Mouse (Mus musculus) right cerebral cortex, postnatal 4 days (tissue): ENCODE data around the gene Sh3bgrl2.
"Not testable (repeated sequence)": the region's sequence is repeated elsewhere in the genome, so short reads cannot be mapped to it uniquely, and the experiment has no call there.

Source experiments
- DNase-seq: peaks from one replicate; pipeline ENCODE4 v3.0.0-alpha.2; 2022

Gene Sh3bgrl2

DNA sequence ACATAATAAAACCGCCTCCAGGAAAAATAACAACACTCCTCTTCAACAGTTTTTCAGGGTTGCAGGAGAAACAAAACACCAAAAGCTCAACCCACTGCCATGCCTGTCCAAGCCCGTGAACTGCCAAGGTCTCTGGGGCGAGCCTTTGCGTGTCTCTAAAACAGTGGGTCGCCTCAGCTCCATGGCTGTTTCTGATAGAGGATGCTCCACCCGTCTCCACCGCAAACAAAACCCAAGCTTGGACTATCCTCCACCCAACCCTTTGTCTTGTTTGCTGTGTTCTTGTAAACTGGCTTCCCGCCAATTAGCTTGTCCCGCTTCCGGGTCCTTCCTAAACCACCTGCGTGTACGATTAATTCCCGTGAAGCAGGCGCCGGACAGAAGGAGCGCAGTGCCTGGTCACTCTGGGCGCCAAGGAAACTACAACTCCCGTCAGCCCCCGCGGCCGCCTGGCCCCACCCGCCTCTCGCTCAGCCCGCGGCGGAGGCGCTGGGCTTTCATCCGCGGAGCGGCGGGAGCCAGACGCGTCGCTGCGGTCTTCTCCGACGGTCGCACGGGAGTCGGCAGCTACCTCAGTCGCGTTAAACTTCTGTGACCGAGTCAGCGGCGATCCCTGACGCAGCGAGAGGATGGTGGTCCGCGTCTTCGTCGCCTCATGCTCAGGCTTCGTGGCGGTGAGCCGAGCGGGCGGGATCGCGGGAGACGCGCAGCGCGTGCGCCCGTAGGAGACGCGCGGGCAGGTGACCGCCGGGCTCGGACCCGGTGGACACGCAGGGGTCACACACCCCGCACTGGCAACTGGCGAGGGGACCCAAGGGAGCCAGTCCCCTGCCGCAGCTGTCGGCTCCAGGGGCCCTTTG is at the start of gene Sh3bgrl2:
Gene Sh3bgrl2 (plus strand): TSS at position 498 of the 860 bp plus-strand sequence.
- DNase-seq = peak; percentile 81

- DNase-seq = not testable (repeated sequence)
Observed at GRCm38 (mm10) chr9:83519081-83519480, 29.0 kb upstream of the Sh3bgrl2 start.

- no peak for DNase-seq
Observed at GRCm38 (mm10) chr9:83519510-83520155, 28.5 kb upstream of the Sh3bgrl2 start.

DNA sequence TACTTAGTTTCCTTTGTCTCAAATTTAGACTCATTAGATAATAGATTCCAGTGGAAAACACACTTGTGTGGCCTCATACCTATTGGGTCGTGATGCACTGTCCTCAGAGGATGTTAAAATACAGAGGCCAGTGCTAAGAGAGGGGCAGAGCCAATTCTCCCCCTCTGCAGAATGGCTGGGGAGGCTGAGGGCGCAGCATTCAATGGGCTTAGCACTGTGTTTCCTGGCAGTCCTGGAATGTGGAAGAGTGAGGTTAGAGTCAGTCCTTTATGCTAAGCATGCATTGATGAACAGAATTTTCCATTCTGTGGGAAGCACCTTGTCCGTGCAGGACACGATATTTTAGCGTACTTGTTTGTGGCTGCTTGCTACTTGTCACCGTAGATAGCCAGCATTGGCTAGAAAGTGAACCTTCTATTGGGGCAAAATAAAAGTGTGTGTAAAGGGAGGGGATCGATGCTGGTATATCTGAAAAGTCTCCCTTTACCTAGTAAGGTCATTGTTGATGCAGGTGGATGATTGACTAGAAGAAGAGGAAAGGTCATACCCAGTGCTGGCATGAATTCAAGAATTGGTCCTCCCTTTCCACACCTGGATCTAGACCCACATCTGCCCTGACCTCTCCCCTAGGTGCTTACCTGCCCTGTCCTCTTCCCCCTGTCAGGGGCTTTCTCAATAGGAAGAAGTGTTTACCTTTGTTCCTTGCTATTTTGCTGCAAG is 20.6 kb upstream of the Sh3bgrl2 start:
- no peak for DNase-seq

DNA sequence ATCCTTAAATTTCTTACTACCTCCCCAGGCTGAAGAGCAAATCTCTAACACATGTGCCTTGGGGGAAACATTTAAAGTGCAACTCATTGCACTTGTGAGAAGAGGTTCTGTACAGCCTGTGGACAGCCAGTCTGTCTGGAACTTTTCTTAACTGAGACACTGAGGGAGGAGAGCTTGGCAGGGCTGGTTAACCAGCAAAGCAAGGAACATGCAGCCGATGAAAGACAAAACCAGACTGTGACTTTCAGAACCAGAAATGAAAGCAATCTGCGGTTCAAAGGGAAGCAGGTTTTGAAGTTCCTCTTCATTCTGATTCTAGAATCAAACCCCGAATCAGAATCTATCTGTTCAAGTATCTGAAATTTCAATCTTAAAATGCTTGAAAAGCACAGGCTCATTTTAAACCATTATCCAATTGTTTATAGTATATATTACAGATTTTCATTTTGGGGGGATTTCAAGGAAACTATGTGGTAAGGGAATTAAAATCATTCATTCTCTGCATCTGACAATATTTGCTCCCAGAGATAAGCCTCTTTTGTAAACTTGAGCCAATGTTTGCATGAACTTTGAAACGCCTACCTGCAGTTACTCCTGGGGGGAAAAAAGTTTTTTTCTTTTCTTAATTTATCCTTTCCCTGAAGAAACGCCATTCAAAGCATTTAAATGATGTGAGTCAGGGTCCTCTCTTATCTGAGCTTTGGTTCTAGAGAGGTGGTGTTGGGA is 14.9 kb upstream of the Sh3bgrl2 start:
- DNase-seq = no peak

DNA sequence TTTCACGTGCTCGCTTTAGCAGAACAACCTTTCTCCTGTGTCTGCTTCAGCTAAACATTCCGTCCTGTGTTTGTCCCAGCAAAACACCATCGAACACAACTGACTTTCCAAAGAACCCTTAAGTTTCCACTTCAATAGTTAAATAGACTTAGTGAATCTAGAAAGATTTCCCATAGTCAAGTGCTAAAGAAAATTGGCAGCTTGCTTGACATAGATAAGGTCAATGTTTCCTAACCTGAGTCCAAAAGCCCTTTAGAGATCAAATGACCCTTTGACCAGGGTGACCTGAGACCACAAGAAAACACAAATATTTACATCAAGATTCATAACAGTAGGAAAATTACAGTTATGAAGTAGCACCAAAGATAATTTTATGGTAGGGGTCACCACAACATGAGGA is 11.2 kb upstream of the Sh3bgrl2 start:
- no peak for DNase-seq

DNA sequence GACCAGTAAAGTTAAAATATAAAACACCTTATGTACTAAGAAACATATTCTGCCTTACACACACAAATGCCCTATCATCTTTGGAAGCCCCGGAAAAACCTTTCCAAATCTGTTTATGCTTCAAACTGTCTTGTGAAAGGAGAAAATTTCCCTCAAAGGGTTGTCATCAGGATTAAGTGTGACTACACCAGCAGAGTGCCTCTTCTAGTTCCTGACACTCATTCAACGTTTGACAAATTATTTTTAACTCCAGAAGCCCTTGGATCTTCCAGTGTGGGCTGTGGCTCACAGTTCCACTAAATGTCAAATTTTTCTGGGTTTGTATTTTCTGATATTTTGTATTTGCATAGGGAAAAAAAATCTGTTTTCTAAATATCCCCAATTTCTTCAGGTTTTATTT is 10.6 kb upstream of the Sh3bgrl2 start:
- DNase-seq = no peak

DNA sequence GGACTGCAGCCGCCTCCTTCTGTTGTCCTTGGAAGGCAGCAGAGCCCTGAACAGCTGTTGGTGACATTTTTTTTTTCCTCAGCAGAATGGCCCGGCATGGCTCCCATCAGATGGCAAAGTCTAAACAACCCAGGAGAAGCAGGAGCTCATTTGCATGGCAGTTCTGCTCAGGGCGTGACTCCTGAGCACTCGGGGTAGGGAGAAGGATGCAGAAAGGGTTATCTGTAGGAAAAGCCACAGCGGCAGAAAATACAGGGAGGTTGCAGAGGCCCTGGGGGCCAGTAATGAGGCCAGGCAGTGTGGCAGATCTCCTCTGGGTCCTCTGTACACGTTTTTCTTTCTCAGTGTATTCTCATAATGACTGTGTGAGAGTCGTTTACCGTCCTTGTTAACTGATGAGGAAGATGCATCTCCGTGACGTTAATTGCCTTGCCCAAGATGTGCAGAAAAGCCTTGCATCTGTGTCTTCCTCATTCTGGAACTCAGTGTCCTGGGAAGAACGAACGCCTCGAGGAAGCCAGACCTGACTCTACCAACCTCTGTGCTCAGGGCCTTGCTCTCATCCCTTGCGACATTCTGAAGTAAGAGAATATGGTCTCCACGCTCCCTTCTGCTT is 10.1 kb upstream of the Sh3bgrl2 start:
- DNase-seq = no peak

DNA sequence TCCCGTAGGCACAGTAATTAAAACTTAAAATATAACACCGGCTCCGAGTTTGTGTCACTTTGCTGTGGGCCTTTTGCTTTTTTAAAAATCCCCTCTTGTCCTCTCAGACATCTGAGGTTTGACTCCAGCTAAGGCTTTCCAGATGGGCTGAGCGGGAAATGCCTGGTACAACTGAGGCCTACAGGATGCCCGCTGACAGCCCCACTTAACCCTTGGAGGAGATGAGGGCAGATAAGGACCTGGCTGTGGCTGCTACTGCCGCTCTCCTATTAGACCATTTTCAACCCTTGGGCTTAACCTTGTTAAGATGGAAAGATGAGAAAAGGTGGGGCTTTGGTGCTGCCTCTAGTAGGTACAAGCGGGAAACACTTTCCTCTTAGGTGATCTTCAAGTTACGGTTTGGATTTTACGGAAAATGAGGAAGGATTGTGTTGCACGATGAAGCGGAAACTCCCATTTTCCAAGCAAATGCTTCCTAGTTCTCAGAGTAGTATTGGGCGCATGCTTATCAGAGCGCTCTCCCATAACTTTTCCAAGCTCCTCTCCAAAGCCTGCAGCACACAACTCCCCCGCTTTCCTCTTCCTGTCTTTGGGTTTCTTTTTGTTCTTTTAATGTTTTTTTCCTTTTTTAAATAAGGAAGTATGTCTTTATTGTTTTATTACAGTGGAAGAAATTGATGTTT is 8.2 kb upstream of the Sh3bgrl2 start:
- no peak for DNase-seq

DNA sequence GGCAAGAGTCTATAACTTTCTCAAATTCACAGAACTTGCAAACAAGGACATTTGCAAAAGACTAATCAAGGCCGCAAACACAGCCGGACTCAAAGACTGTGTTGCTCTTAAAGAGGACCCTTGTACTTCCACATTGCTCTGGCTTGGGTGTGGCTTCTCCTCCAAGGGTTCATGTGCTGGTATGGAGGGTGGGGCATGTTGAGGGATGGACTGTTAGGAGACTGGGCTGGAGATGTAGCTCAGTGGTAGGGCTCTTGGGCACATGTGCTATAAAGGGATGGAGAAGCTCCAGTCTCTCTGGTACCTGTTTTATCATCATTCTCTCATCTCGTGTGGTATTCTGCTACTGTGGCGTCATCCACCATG is 7.7 kb upstream of the Sh3bgrl2 start:
- no peak for DNase-seq

- DNase-seq = no peak
Observed at GRCm38 (mm10) chr9:83540975-83541374, 7.2 kb upstream of the Sh3bgrl2 start.

DNA sequence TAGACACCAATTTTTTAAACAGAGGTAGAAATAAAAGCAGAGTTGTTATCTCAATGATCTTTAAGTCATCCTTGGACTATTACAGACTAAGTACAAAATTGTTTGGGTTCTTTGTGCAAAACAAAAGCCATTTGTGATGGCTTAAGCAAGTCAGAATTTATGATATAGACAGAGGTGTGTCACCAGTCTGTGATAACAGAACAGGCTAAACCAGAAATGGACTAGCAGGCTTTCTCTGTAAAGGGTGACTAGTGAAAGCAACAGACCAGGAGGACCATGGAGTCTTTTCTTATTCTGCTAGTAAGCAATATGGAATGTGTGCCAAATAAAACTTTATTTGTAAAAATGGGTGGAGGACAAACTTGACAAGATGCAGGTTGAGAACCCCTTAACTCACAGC is 2.9 kb upstream of the Sh3bgrl2 start:
- no peak for DNase-seq

- DNase-seq = no peak
Observed at GRCm38 (mm10) chr9:83546316-83546715, 1.8 kb upstream of the Sh3bgrl2 start.

DNA sequence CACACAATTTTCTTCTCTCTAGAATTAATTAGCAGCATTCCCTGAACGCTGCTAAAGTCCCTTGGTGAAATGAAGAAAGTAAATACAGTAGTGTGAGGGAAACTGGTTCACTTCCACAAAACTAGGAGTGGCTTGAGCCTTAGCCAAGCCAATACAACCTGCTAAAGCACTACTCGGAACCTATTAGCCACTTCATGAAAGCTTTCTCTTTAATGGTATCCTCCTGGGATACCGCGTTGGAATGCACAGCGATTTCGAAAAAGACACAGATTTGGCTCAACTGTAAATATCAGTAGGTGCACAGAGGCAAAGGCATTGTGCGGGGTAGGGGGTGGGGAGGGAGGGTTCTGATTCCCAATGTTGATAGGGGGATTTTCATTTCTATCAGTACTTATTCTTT is 898 bp upstream of the Sh3bgrl2 start:
- no peak for DNase-seq

DNA sequence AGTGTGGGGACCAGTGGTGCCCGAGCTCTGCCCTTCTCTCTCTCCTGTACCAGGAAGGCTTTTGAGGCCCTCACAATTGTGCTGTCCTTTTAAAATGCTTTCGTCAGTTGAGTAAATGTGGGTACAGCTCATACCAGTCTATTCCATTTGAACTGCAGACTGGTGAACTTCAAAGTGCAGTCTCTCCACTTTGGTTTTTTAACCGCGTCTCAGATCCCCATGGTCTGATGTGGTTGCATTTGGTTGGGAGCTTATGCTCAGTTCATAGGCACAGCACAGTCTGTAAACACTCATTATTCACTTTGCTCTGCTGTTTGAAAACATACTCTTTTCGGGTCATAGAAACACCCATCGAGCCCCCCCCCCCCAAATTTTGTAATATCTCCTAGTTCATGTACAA is 1.7 kb downstream of the Sh3bgrl2 start:
- DNase-seq = no peak

DNA sequence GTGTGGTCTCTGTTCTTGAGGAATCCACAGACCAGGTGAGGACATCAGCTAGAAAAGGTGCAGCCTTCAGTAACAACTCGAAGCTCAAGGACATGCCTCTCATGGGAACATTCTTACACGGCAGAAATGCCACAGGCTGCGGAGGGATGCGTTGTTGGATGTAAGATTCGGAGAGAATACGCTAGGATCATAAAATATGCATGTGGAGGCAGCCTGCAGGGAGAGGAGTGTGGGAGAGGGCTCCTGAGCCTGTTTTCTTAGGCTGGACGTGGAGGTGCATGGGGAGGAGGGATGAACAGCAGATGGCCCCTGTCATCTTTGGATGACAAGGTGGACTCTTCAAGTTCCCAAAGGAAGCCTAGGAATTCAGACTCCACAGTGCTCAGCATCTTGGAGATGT is 3.0 kb downstream of the Sh3bgrl2 start:
- DNase-seq = no peak

DNA sequence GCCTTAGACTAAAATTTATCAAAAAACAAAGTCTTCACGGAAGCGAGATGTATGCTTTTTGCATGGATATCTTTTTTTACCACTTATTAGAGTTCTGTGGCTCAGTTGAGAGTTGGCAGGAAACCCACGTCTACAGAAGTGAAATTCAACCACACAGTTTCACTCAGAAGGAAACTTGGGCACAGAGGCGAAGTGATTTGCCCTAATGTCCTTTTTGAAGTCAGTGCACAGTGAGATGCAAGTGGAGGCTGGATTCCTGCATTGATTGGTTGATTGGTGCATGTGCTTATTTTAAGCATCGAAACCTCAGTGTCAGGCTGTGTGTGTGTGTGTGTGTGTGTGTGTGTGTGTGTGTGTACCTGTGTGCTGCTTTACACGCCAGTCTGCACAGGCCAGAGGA is 3.5 kb downstream of the Sh3bgrl2 start:
- DNase-seq = no peak

- DNase-seq = no peak
Observed at GRCm38 (mm10) chr9:83555580-83555979, 7.5 kb downstream of the Sh3bgrl2 start.

GRCm38 (mm10) chr9:83556236-83556635 is 8.1 kb downstream of the Sh3bgrl2 start:
- DNase-seq = no peak

DNA sequence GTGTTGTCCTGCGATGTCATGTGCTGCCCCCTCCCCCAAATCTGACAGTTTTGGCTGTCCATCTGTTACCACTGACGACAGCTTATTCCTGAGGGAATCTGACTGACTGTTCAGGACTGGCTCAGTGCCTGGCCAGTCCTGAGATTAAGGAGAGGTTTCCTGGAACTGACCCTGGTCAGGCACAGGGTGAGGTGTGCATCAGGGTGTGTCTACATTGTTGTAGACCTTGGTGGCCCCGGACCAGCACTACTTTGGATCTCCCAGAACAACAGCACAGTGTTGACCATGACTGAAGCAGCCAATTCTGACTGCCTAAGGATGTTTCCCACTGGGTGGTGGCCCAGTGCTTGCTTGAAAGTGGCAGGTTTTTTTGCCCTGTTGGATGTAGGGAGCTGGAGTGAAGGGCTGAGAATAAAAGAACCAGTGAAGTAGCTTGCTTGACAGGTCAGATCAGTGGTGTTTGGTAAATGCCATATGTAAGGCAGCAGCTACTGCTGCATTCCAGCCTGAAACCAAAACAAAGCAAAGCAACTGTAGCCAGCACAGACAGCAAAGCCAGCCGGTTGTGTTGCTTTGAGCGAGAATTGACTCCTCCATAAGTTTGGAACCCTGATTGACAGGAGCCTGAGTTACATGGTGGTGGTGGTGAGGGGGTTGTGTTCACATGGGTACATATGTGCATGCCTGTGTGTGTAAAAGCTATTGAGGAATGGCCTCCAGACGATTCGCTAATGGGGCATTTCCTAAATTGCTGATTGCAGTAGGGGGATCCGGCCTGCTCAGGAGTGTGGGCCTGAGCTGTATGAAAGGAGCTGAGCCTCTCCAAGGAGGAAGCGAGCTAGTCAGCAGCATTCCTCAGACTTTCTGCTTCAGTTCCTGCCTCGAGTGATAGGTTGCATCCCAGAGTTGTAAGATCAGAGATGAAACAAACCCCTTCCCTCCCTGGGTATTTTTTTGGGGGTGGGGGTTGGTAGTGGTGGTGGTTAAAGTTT is 8.9 kb downstream of the Sh3bgrl2 start:
- no peak for DNase-seq

GRCm38 (mm10) chr9:83560670-83561069 is 12.5 kb downstream of the Sh3bgrl2 start:
- no peak for DNase-seq
